Mouse (Mus musculus) lung, embryonic 15.5 days (tissue): ENCODE data around the gene Gm21970. TPM values are rescaled to one million over a fixed set of nuclear protein-coding genes. Genes with fewer than 3 reads are reported as not detected.

Experiments used
- ATAC-seq: fragments of 200-750 bp; cut with Nextera tagmentation; 2 replicates; pipeline ENCODE4 v1.8.0; 2017; ENCODE audit warnings: moderate number of reproducible peaks, borderline replicate concordance; ENCODE audit not compliant: low FRiP score, low TSS enrichment; ENCODE audit errors: extremely low read depth
- H3K27ac ChIP-seq: fragments of 300-500 bp; sonication (generic); 2 replicates; pipeline ENCODE4 v1.5.1; 2015; ENCODE audit warnings: moderate library complexity, mild to moderate bottlenecking, inconsistent platforms
- H3K27me3 ChIP-seq: fragments of 300-500 bp; sonication (generic); 2 replicates; pipeline ENCODE4 v1.6.1; 2015; ENCODE audit warnings: inconsistent platforms
- H3K36me3 ChIP-seq: fragments of 300-500 bp; sonication (generic); 2 replicates; pipeline ENCODE4 v1.6.1; 2015; ENCODE audit warnings: inconsistent platforms
- H3K4me1 ChIP-seq: fragments of 300-500 bp; sonication (generic); 2 replicates; pipeline ENCODE4 v1.6.1; 2015; ENCODE audit warnings: inconsistent platforms
- H3K4me2 ChIP-seq: fragments of 300-500 bp; sonication (generic); 2 replicates; pipeline ENCODE4 v1.6.1; 2015; ENCODE audit warnings: inconsistent platforms, mild to moderate bottlenecking, moderate library complexity
- H3K4me3 ChIP-seq: fragments of 300-500 bp; sonication (generic); 2 replicates; pipeline ENCODE4 v1.5.1; 2015; ENCODE audit warnings: mild to moderate bottlenecking, inconsistent platforms
- H3K9ac ChIP-seq: fragments of 300-500 bp; sonication (generic); 2 replicates; pipeline ENCODE4 v1.6.1; 2015; ENCODE audit warnings: inconsistent platforms
- H3K9me3 ChIP-seq: fragments of 300-500 bp; sonication (generic); 2 replicates; pipeline ENCODE4 v1.6.1; 2016; ENCODE audit warnings: inconsistent platforms
- WGBS: fragments of 180-500 bp; shearing (Covaris S2); methylation state at CpG from one replicate; pipeline ENCODE4 v1.1.7; 2015; 5-methylcytosine and 5-hydroxymethylcytosine counted together
- polyA plus RNA-seq: library from polyadenylated mRNA; unstranded; fragments of >200 nt; fragmentation: Nextera tagmentation; extraction: Ambion mirVana; gene quantifications from 2 replicates; pipeline ENCODE4 v1.2.1, GENCODE M21; 2015

The Gm21970 gene
- polyA plus RNA-seq, 1 experiment from 2014 or later: not detected

GRCm38 (mm10) chr16:91459841-91460370, 68.4 kb downstream of the Gm21970 start:
- Histone ChIP-seq H3K36me3 (no peaks in the 10 kb centered on the region), H3K27ac (no peak overlapping the region), H3K27me3 (no peaks in the 10 kb centered on the region), H3K9me3 (no peaks in the 10 kb centered on the region), H3K9ac (no peak overlapping the region), H3K4me1 (no peaks in the 10 kb centered on the region), H3K4me2 (no peak overlapping the region), H3K4me3 (no peak overlapping the region)
- ATAC-seq: no peak
- WGBS: 67% methylated on average over 11 of the region's 11 CpGs

DNA sequence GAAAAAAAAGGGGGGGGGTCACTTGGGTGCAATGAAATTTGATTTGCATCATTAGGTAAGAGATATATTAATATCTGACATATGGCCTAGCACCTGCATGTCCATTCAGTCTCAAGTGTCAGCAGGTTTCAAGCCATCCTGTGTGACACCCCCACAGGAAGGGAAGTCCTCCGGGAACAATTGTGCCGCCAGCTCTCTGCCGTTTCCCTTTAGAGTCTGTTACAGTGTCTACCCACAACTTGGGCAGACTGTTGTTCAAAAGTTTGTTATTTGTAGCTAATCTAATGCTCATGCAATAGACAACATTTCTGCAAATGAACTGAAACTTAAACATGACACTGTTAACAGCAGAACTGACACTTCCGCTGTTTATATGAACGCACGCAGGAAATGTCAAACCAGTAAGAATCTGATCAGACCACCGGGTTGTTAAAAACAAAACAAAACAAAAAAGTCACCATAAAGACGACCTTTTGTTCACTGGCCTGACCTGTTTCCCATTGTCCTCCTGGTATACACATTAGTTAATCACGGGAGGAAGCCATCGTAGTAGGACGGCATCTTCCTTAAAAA, 69.6 kb downstream of the Gm21970 start:
- no peaks in the 10 kb centered on the region for H3K9me3 ChIP-seq
- H3K36me3 ChIP-seq: no peaks in the 10 kb centered on the region
- no peak for ATAC-seq
- H3K9ac ChIP-seq: no peak overlapping the region
- 55% methylated on average over 11 of the region's 11 CpGs for WGBS
- no peak overlapping the region for H3K4me2 ChIP-seq
- H3K27me3 ChIP-seq: no peaks in the 10 kb centered on the region
- H3K4me1 ChIP-seq: peaks cover 11% of the 10 kb centered on the region
- H3K4me3 ChIP-seq: no peak overlapping the region
- peak overlapping the region; percentile 46 for H3K27ac ChIP-seq

DNA sequence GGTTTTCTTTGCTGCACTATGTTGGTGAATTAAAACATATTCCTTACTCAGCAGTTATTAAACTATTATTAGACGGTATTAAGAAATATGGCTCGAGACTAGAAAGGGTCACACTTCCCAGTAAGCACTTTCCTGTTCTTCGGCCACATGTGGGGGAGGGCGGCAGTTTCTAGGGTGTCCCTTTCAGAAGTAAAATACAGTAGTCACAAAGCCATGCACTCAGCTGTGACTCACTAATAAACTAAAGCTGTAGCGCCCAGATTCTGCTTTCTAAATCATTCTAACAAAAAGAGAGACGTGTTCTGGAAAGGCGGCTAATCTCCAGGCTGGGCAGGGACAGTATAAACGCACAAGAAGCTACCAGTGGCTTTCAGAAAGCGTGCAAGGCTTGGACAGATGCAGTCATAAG, 70.3 kb downstream of the Gm21970 start:
- H3K27ac ChIP-seq: peak overlapping the region; percentile 80
- H3K4me1 ChIP-seq: peaks cover 16% of the 10 kb centered on the region
- WGBS: 50% methylated on average over 9 of the region's 9 CpGs
- H3K9me3 ChIP-seq: no peaks in the 10 kb centered on the region
- H3K9ac ChIP-seq: no peak overlapping the region
- no peak overlapping the region for H3K4me3 ChIP-seq
- no peaks in the 10 kb centered on the region for H3K27me3 ChIP-seq
- no peak for ATAC-seq
- H3K4me2 ChIP-seq: no peak overlapping the region
- no peaks in the 10 kb centered on the region for H3K36me3 ChIP-seq

- Histone ChIP-seq H3K4me1 (peaks cover 16% of the 10 kb centered on the region), H3K9me3 (no peaks in the 10 kb centered on the region), H3K4me2 (no peak overlapping the region), H3K27me3 (no peaks in the 10 kb centered on the region), H3K27ac (0 out of 2 replicates have a peak overlapping the region, but pooled peaks have one; percentile 8), H3K4me3 (no peak overlapping the region), H3K9ac (no peak overlapping the region), H3K36me3 (no peaks in the 10 kb centered on the region)
- 71% methylated on average over 3 of the region's 3 CpGs for WGBS
- ATAC-seq: no peak
Observed at GRCm38 (mm10) chr16:91462644-91463043, 71.1 kb downstream of the Gm21970 start.

DNA sequence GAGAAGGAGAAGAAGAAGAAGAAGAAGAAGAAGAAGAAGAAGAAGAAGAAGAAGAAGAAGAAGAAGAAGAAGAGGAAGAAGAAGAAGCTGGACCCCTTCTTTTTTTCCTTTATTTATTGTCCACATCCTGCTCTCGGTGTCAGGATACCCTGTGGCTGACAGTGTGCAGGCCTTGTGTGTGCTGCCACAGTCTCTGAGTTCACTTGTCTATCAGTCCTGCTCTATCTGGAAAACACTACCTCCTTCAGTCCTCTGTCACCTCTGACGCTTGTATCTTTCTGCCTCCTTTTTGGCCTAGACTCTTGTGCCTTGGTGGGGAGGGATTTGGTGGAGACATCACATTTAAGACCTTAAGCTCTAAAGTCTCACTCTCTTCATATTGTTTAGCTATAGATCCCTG, 71.9 kb downstream of the Gm21970 start:
- Histone ChIP-seq H3K27ac (no peak overlapping the region), H3K4me2 (no peak overlapping the region), H3K27me3 (no peaks in the 10 kb centered on the region), H3K9me3 (no peaks in the 10 kb centered on the region), H3K36me3 (no peaks in the 10 kb centered on the region), H3K9ac (no peak overlapping the region), H3K4me3 (no peak overlapping the region), H3K4me1 (peaks cover 16% of the 10 kb centered on the region)
- ATAC-seq: no peak
- WGBS: 70% methylated on average over 2 of the region's 2 CpGs

- WGBS: 77% methylated on average over 4 of the region's 4 CpGs
- ATAC-seq: no peak
- Histone ChIP-seq H3K4me3 (peak overlapping the region; percentile 65), H3K36me3 (no peaks in the 10 kb centered on the region), H3K4me2 (peak overlapping the region; percentile 93), H3K9me3 (no peaks in the 10 kb centered on the region), H3K4me1 (peaks cover 16% of the 10 kb centered on the region), H3K9ac (peak overlapping the region; percentile 42; the same call in 1 of the 2 replicates), H3K27ac (peak overlapping the region; percentile 86), H3K27me3 (no peaks in the 10 kb centered on the region)
Observed at GRCm38 (mm10) chr16:91463836-91464400, 72.4 kb downstream of the Gm21970 start.

DNA sequence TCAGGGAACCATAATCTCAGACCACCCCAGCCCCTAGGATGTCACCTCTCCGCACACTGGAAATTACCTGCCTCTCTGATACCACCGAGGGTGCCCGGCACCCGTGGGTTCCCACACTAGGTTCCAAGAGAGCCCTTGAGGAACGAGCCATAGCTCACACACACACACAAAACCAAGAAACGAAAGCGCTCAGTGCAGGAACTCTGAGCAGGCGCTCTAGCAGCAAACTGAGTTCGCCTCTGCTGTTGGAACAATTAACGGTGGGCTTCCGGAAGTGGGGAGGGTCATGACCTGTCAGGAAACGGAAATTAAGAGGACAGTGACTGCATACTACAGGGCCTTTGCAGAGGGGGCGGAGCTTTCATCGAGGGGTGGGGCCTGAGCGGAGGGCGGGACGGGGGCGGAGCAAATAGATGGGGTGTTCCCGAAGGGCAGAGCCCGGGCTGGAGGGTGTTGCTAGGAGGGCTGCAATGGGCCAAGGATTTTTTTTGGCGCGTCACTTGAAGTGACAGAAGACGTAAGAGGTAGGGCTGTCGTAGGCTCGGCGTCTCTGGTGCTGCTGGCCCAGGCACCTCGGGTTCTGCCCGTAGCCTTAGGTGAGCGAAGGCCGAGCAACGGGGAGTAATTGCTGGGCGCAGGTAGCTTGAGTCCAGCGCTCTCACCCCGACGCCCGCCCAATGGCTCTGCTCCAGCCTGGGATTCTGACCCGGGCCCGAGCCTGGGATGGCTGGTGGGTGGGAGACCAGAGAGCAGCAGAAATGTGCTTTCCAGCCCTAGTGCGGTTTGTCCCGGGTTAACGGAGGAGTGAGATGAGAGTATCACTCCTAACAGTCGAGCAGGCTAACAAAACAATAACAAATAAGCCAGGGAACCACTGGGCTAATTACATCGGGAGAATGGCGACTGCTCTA, 73.3 kb downstream of the Gm21970 start:
- peak overlapping the region; percentile 69 for H3K9ac ChIP-seq
- peaks cover 16% of the 10 kb centered on the region for H3K4me1 ChIP-seq
- H3K36me3 ChIP-seq: no peaks in the 10 kb centered on the region
- no peaks in the 10 kb centered on the region for H3K9me3 ChIP-seq
- H3K27ac ChIP-seq: peak overlapping the region; percentile 86
- peak; percentile 96 for ATAC-seq
- WGBS: 2% methylated on average over 44 of the region's 44 CpGs
- peak overlapping the region; percentile 65 for H3K4me3 ChIP-seq
- peak overlapping the region; percentile 93 for H3K4me2 ChIP-seq
- H3K27me3 ChIP-seq: no peaks in the 10 kb centered on the region

DNA sequence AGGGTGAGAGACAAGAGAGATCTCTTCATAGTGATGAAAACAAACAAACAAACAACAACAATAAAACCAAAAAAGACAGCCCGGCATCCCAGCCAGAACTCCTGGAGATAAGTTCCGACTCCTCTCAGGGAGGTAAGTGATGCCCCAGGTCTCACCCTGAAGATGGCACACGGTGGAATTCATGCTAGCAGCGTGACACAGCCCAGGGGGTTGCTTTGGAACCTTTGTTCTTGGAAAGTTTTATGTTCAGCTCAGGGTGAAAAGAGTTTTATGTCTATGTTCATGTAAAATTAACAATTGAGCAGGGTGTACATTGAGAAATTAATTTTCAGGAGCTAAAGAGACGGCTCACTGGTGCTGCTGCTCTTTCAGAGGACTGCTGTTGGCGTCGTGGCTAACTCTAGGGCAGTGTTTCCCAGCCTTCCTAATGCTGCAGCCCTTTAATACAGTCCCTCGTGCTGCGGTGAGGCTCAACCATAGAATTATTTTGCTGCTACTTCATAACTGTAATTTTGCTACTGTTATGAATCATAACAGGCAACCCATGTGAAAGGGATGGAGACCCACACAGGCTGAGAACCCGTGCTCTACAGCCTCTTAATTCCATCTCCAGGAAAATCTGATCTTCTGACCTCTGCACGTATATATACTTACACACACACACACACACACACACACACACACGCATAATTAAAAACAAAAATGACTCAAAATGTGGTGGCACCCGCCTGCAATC, 74.2 kb downstream of the Gm21970 start:
- H3K4me3 ChIP-seq: peak overlapping the region; percentile 65
- no peaks in the 10 kb centered on the region for H3K27me3 ChIP-seq
- H3K36me3 ChIP-seq: no peaks in the 10 kb centered on the region
- H3K4me1 ChIP-seq: peaks cover 16% of the 10 kb centered on the region
- H3K27ac ChIP-seq: peak overlapping the region; percentile 31; the same call in 1 of the 2 replicates
- ATAC-seq: no peak
- H3K9ac ChIP-seq: peak overlapping the region; percentile 69
- no peaks in the 10 kb centered on the region for H3K9me3 ChIP-seq
- whole genome bisulfite sequencing: 42% methylated on average over 13 of the region's 13 CpGs
- H3K4me2 ChIP-seq: peak overlapping the region; percentile 93

DNA sequence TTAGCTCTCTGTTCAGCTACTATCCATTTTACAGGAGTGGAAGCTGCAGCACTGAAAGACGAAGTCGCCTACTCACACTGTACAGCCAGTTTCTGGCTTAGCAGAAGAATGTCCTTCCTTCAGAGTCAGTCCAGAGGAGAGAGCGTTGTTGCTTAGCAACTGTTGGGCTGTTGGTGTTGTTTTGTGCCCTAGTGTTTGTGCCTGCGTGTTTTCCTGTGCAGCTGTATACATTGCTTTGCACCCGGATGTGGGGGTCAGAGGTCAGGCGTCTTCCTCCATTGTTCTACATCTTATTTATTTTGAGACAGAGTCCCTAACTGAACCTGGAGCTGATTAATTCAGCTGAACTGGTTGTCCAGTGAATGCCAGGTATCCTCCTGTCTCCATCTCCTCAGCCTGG, 75.0 kb downstream of the Gm21970 start:
- Histone ChIP-seq H3K4me2 (peak overlapping the region; percentile 93; the same call in 1 of the 2 replicates), H3K27ac (no peak overlapping the region), H3K36me3 (no peaks in the 10 kb centered on the region), H3K4me3 (no peak overlapping the region), H3K27me3 (no peaks in the 10 kb centered on the region), H3K9ac (no peak overlapping the region), H3K9me3 (no peaks in the 10 kb centered on the region), H3K4me1 (peaks cover 16% of the 10 kb centered on the region)
- WGBS: 48% methylated on average over 6 of the region's 6 CpGs
- 0 out of 2 replicates have a peak, but pooled peaks have one; percentile 12 for ATAC-seq
